Mouse (Mus musculus) kidney, adult 10 weeks (tissue): Measurements from ENCODE around the gene Zkscan5. TPM values are rescaled to one million over a fixed set of nuclear protein-coding genes. Genes with fewer than 3 reads are reported as not detected.

Experiments used
- polyA plus RNA-seq: library from polyadenylated mRNA; stranded (reverse); fragments of 350-450 nt; fragmentation: Illumina TruSeq; extraction: RNeasy Lipid Tissue Mini Kit (QIAGEN cat#74804); gene quantifications from one replicate; pipeline ENCODE4 v1.2.3, GENCODE M21; 2014; ENCODE audit warnings: low read depth, low replicate concordance

The Zkscan5 gene
- polyA plus RNA-seq = 7.6 TPM

GRCm38 (mm10) chr5:145203936-145204691, at the start of gene Zkscan5:
Zkscan5 (plus strand) TSS chr5:145204562.

GRCm38 (mm10) chr5:145166536-145167305, 37.6 kb upstream of the Zkscan5 start, which contains the start of the genes Ptcd1 and Cpsf4:
Ptcd1 (minus strand) TSS chr5:145167108.
Cpsf4 (plus strand) TSS chr5:145167213.

GRCm38 (mm10) chr5:145191962-145192361, 12.4 kb upstream of the Zkscan5 start, which contains the start of gene Atp5j2:
Atp5j2 (minus strand) TSS chr5:145192062.

GRCm38 (mm10) chr5:145201321-145201991, 2.9 kb upstream of the Zkscan5 start, which contains the start of gene Zkscan14:
Zkscan14 (minus strand) TSS chr5:145201868.

GRCm38 (mm10) chr5:145231367-145231871, 27.1 kb downstream of the Zkscan5 start, which contains the start of gene Zfp655:
Zfp655 (plus strand) TSS chr5:145231715.

Other genes with a start within 250 kb of the Zkscan5 start
- gene Smurf1, start 238.7 kb upstream of the Zkscan5 start, polyA plus RNA-seq = 4.9 TPM
- gene Gm4871, start 171.8 kb upstream of the Zkscan5 start, polyA plus RNA-seq = not detected
- gene 1700018F24Rik, start 161.6 kb upstream of the Zkscan5 start, polyA plus RNA-seq = not detected
- gene Arpc1a, start 120.7 kb upstream of the Zkscan5 start, polyA plus RNA-seq = 18.7 TPM
- not detected for gene Kpna7, start 120.5 kb upstream of the Zkscan5 start, polyA plus RNA-seq
- gene Arpc1b, start 90.3 kb upstream of the Zkscan5 start, polyA plus RNA-seq = 11.2 TPM
- 23.8 TPM for gene Pdap1, start 64.3 kb upstream of the Zkscan5 start, polyA plus RNA-seq
- 230 TPM for gene Bud31, start 64.2 kb upstream of the Zkscan5 start, polyA plus RNA-seq
- gene Ptcd1, start 37.5 kb upstream of the Zkscan5 start, polyA plus RNA-seq = 1.3 TPM
- gene Cpsf4, start 37.3 kb upstream of the Zkscan5 start, polyA plus RNA-seq = 1.3 TPM
- 33.4 TPM for gene Atp5j2, start 12.5 kb upstream of the Zkscan5 start, polyA plus RNA-seq
- gene Zkscan14, start 2.7 kb upstream of the Zkscan5 start, polyA plus RNA-seq = 1.8 TPM
- 77.8 TPM for gene Zfp655, start 27.2 kb downstream of the Zkscan5 start, polyA plus RNA-seq
- not detected for gene Zscan25, start 75.9 kb downstream of the Zkscan5 start, polyA plus RNA-seq
- not detected for gene Cyp3a57, start 140.7 kb downstream of the Zkscan5 start, polyA plus RNA-seq